Mouse (Mus musculus) right cerebral cortex, postnatal 10 days (tissue): ENCODE measurements at regions not wholly inside any gene's neighbourhood (a gene's known extent, or its start where the extent isn't known, plus 50 kb on each side); places are given as distances from the start of the nearest gene placed in this dataset.

Experiments
- DNase-seq, 2 experiments: peaks; one replicate each; pipeline ENCODE4 v3.0.0; 2021; ENCODE audit warnings: low spot score in 2 of 2

GRCm38 (mm10) chr1:35428126-35428840 lies 578.5 kb downstream of the Plekhb2 start:
- DNase-seq: peak; percentile 35 to 47

GRCm38 (mm10) chr1:35429471-35429870 lies 579.7 kb downstream of the Plekhb2 start:
- no peak for DNase-seq

GRCm38 (mm10) chr1:35435721-35436120 lies 585.9 kb downstream of the Plekhb2 start:
- DNase-seq: no peak

GRCm38 (mm10) chr1:35447345-35447744 lies 597.6 kb downstream of the Plekhb2 start:
- no peak for DNase-seq

GRCm38 (mm10) chr1:35452441-35453107 lies 602.8 kb downstream of the Plekhb2 start:
- DNase-seq: no peak

GRCm38 (mm10) chr1:35457591-35457990 lies 607.8 kb downstream of the Plekhb2 start:
- DNase-seq: no peak

GRCm38 (mm10) chr1:35465081-35465480 lies 603.1 kb upstream of the Hs6st1 start:
- DNase-seq: peak; percentile 51 to 56

- DNase-seq: no peak
Observed at GRCm38 (mm10) chr1:35469185-35469753, 598.9 kb upstream of the Hs6st1 start.

- no peak for DNase-seq
Observed at GRCm38 (mm10) chr1:35478262-35478661, 589.9 kb upstream of the Hs6st1 start.

GRCm38 (mm10) chr1:35495963-35496362 lies 572.2 kb upstream of the Hs6st1 start:
- peak; percentile 22 to 28 for DNase-seq

GRCm38 (mm10) chr1:35522951-35523350 lies 545.2 kb upstream of the Hs6st1 start:
- DNase-seq: no peak

- no peak for DNase-seq
Observed at GRCm38 (mm10) chr1:35523790-35524362, 544.3 kb upstream of the Hs6st1 start.

- peak in 1 of 2 experiments; percentile 41 for DNase-seq
Observed at GRCm38 (mm10) chr1:35524788-35525187, 543.4 kb upstream of the Hs6st1 start.

GRCm38 (mm10) chr1:35527750-35528476 lies 540.3 kb upstream of the Hs6st1 start:
- DNase-seq: no peak

GRCm38 (mm10) chr1:35535470-35535869 lies 532.7 kb upstream of the Hs6st1 start:
- peak in 1 of 2 experiments; percentile 29 for DNase-seq

GRCm38 (mm10) chr1:35536276-35536675 lies 531.9 kb upstream of the Hs6st1 start:
- no peak for DNase-seq

- no peak for DNase-seq
Observed at GRCm38 (mm10) chr1:35548845-35549244, 519.4 kb upstream of the Hs6st1 start.

GRCm38 (mm10) chr1:35551503-35551902 lies 516.7 kb upstream of the Hs6st1 start:
- DNase-seq: no peak

- DNase-seq: peak in 1 of 2 experiments; percentile 30
Observed at GRCm38 (mm10) chr1:35562786-35563185, 505.4 kb upstream of the Hs6st1 start.

GRCm38 (mm10) chr1:35575203-35575602 lies 493.0 kb upstream of the Hs6st1 start:
- peak; percentile 40 to 57 for DNase-seq

GRCm38 (mm10) chr1:35579392-35579791 lies 488.8 kb upstream of the Hs6st1 start:
- DNase-seq: no peak

- DNase-seq: no peak
Observed at GRCm38 (mm10) chr1:35579992-35580391, 488.2 kb upstream of the Hs6st1 start.
